Mouse (Mus musculus): ENCODE data around the gene Fut11.

DNA sequence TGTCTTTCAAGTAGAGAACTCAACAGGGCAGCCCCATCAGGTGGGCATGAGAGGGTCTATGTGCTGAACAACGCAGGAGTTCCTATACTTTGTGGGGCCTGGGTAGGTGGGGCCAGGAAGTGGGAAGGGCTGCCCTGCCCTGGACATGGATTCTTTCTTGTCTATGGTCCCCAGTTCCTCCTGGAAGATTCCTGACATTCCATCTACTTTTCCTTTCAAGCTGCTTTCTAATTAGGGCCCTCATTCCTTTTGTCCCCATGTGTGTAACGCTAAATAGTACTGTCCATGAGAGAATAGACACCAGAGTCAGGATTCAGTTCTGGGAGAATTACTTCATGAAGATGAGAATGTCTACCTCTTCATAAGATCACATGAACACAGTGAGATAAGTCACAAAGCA is 31.2 kb upstream of the Fut11 start:
- TF ChIP-seq CTCF (IDR thresholded peaks at IDR 0.05; ENCODE audit: control insufficient read depth, insufficient read depth, insufficient replicate concordance, low read depth, low read length): no peak
- no peak for TF ChIP-seq POLR2A (IDR thresholded peaks at IDR 0.05; ENCODE audit: control insufficient read depth, low read depth, low read length)
